Mouse (Mus musculus) spleen, postnatal 10 days (tissue): Measurements from ENCODE around the gene Adam15.
A peak's percentile ranks its signal among the peaks of the same experiment; 100 is the strongest.

Experiments used
- DNase-seq, 2 experiments: peaks; one replicate each; pipeline ENCODE4 v3.0.0; 2021 to 2022; ENCODE audit warnings: low spot score in 2 of 2

Adam15 gene

DNA sequence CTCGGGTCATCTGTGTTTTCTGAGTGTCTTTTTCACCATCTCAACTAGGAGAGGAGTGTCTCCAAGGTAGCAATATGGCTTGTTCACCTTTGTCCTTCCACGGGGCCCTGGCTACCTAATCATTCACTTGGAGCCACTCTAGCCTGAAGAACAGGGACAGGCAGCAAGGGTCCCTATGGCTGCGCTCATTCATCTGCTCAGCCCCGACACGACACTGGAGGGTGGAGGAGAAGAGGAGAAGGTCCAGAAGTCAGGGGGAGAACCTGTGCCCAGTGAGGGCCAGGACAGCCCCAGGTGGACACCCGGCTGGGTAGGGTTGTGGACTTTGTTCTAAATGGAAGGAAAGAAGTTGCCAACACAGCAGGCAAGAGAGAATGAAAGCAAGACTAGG lies 5.7 kb upstream of the Adam15 start:
- DNase-seq = no peak

GRCm38 (mm10) chr3:89354816-89355511 lies 5.2 kb upstream of the Adam15 start:
- peak; percentile 68 to 86 for DNase-seq

GRCm38 (mm10) chr3:89351271-89351670 lies 1.5 kb upstream of the Adam15 start:
- no peak for DNase-seq

- DNase-seq = peak; percentile 31 to 32
Measured at GRCm38 (mm10) chr3:89348911-89349868, 606 bp downstream of the Adam15 start.

DNA sequence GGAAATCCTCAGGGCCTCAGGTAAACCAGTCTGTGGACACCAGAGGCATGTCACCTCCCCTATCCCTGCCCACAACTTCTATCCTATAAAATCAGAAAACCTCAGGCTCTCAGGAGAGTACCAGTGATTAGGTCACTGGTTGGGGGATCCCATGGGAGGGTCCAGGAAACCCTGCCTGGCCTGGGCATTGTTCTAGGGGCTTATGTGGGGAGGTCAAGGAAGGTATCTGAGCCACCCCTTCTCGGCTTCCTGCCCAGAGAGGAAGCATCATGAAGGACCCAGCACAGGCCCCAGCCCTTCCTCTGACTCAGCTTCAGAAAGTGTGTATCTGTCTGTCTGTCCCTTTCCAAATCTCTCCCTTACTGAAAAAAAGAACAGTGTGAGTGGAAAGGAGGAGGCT lies 1.9 kb downstream of the Adam15 start:
- no peak for DNase-seq

GRCm38 (mm10) chr3:89346815-89347540 lies 2.8 kb downstream of the Adam15 start:
- DNase-seq = no peak

DNA sequence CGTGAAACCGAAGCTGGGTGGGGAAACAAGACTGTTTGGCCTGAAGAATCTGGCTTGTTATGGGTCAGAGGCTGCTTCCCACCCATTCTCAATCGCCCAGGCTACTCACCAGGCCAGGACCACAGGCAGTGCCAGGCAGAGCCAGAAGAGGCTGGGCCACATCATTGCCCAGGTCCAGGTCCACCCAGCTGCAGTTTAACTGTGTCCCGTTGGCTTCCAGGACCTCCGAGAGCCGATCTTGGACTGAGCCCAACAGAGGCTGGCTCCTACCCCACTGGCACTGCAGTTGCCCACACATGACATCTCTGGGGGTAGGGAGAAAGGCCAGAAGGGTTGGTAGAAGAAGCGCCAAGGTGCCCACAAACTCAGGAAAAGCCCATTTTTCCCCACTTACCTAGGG lies 6.5 kb downstream of the Adam15 start:
- DNase-seq = no peak

- no peak for DNase-seq
Measured at GRCm38 (mm10) chr3:89341794-89342193, 8.0 kb downstream of the Adam15 start.

GRCm38 (mm10) chr3:89340465-89340864 lies 9.3 kb downstream of the Adam15 start:
- DNase-seq = peak; percentile 67 to 82

- peak; percentile 56 to 77 for DNase-seq
Measured at GRCm38 (mm10) chr3:89339416-89339815, 10.4 kb downstream of the Adam15 start.

GRCm38 (mm10) chr3:89337721-89338578 lies 11.8 kb downstream of the Adam15 start, which contains the start of gene Efna4:
Gene Efna4 (minus strand): TSS chr3:89338028.
- DNase-seq = peak in 1 of 2 experiments; percentile 54

DNA sequence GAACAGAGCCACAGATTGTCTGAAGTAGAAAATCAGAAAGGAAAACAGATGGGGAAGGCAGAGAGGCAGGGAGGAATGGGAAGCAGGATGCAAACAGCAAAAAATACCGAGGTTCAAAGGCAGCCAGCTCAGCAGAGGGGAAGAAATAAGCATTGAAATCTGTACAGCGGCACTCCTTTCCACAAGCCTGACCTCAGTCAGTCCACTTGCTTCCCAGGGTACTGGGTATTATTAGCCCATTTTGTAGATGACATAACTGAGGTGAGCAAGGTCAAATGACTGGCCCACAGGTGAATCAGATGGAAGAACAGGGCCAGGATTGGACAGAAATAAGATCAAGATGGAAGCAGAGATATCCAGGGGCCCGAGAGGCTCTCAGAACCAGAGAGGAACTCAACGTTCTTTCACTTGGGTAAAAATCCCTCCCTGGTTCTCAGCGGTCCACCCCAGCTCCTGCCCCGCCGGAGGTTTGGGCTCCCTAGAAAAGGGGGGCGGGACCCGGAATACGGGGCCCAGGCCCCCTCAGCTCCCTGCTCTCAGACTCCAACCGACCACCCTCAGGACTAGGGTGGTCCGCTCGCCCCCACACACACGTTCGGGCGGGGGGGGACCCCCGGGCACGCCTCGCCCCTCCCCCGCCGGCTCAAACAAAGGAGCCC lies 12.6 kb downstream of the Adam15 start:
- DNase-seq = no peak

DNA sequence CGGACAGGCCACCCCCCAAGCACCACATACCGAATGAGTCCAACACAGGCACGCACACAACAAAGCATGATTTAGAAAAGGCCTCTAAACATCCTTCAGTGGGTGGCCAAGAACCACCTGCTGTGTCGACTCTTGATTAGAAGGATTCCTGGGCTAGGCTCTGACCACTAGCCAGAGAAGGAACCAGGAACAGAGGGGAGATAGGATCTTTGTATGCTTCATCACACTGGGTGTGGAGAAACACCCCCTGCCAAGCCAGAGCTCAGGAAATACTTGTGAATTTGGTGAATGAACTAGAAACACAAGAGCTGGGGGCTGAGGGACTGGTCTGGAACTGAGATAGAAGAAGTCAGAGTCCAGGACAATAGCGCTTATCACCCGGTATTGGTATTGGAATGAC lies 13.3 kb downstream of the Adam15 start:
- no peak for DNase-seq

DNA sequence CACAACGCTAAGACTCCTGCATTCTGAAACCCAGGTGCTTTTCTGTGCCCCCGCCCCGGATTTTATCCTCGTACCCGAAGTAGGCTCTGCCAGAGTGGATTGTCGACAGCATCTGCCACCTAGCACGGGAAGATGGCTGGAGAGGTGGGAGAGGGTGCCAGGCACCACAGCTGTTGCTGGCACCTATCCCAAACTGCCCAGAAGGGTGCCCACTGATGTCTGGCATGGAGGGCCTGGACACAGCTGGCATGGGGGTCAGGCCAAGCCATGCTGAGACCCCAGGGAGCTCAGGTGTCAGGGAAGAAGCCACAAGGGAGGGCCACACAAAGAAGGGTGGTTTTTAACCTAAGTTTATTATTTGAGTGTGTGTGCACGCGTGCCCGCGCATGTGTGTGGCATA lies 16.7 kb downstream of the Adam15 start:
- no peak for DNase-seq

DNA sequence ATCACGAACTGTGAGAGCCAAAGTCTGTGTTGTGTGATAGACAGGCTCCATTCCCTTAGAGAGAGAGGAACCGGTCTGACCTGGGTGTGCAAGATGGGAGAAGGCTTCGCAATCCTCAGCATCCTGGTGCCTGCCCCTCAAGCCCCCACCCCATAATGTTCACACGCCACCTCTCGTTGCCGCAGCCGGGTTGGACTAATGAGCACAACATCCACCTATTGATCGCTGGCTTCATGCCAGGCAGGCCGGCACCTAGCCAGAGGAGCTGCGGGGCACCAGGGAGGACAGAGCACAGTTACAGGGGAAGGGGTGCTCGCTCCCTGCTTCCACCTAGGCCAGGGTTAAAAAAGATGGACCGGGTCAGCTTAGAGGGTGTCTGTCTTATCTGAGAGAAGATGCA lies 17.3 kb downstream of the Adam15 start:
- no peak for DNase-seq

GRCm38 (mm10) chr3:89332013-89332412 lies 17.8 kb downstream of the Adam15 start:
- DNase-seq = no peak

DNA sequence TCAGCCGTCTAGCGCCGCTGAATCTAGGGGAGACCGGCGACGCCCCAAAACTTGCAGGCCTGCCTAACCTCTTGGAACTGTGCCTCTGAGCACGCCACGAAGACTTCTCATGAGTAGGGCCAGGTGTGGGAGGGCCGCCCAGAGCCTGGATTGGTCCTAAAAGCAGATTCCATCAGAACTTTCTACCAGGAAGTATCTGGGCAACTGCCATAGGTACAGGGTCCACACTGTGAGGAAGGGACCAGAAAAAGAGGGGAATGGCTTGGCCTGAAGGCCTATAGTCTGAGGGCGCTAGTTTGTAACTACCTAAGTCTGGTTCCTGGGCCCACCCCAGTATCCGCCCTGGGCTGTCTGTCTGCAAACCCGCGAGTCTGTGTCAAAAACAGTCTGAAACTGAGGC lies 18.2 kb downstream of the Adam15 start:
- DNase-seq = no peak

DNA sequence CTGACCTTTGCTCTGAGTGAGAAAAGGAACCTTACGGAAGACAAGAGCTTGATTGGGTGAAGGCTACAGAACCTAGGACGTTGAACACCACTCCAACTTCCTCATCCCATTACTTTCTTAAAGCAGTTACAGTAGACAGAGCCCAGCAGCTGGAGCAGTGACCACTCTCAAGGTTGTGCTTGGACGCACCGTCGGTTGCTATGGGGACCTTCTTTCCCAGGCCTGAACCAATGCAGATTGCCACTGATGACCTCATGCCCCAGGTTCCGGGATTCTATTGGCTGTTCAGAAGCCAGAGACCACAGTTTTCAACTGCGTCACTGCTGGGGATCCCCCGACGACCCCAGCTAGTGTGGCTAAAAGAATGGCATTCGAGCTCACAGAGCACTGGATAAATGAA lies 18.8 kb downstream of the Adam15 start:
- DNase-seq = no peak

DNA sequence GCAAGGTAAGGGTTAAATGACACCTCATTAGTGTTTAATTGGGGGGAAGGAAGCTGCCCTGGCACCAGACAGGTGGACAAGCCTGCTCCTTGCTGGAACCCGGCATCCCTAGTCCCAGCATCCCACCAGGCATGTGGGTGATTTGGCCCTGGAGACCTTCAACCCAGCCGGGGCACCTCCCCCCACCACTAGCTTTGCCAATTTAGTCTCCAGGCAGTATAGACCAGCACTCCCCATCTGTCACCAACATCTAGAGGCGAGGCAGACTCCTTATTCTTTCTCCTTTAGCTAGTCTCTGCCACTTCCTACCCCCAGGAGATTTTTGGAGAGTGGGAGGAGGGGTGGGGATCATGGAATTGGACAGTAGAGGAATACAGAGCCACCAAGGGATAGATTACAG lies 19.4 kb downstream of the Adam15 start:
- DNase-seq = no peak

- no peak for DNase-seq
Measured at GRCm38 (mm10) chr3:89328623-89329022, 21.2 kb downstream of the Adam15 start.
